ENCODE assay signal across 23 mouse cellular contexts in genomic region chr4:58932541-58932940, GRCm38 (mm10). TPM values are rescaled to one million over a fixed set of nuclear protein-coding genes. Genes with fewer than 3 reads are reported as not detected.
DNase-seq lines count a peak whose midpoint lies in the region; ATAC-seq and TF ChIP-seq lines count a peak whose summit lies in the region.
"Had no signal": no experiment of that assay in that cellular context is flagged by ENCODE, and none has a peak within 500 bp of the region (broad histone marks: within the 10 kb centered on the region; RNA-seq: fewer than 3 reads in every experiment).

No protein-coding gene starts in this region.

- ATAC-seq in activated CD4-positive, CD25-positive, alpha-beta regulatory T cell, adult 4 months: no peak
- ATAC-seq: CD4-positive, CD25-positive, alpha-beta regulatory T cell, adult 4 months; Patski had no signal

- 74% methylated on average over 6 of the region's 6 CpGs for WGBS in liver, adult 2 months

- no peak for TF ChIP-seq CTCF in liver, adult 2 months (IDR thresholded peaks at IDR 0.05; ENCODE audit: low read depth, low read length)
- TF ChIP-seq CTCF in testis, adult 2 months (IDR thresholded peaks at IDR 0.05; ENCODE audit: control insufficient read depth, insufficient read depth, insufficient replicate concordance, low read depth, low read length): no peak

- peaks cover 4% of the 10 kb centered on the region for H3K4me1 ChIP-seq in liver, adult 2 months (ENCODE audit: control insufficient read depth, insufficient read depth, low read length)
- H3K4me1 ChIP-seq in testis, adult 2 months (ENCODE audit: control insufficient read depth, insufficient read depth, low read length): peaks cover 6% of the 10 kb centered on the region

- H3K27ac ChIP-seq in liver, adult 2 months (replicated peaks; ENCODE audit: insufficient read depth, low read depth, low read length): no peak overlapping the region
- H3K27ac ChIP-seq in testis, adult 2 months (ENCODE audit: control insufficient read depth, insufficient read depth, low read depth, low read length): 0 out of 2 replicates have a peak overlapping the region, but pooled peaks have one; percentile 24

- H3K79me2 ChIP-seq in liver, adult 2 months (ENCODE audit: control insufficient read depth, insufficient read depth, low read length): no peaks in the 10 kb centered on the region

- H3K4me3 ChIP-seq in liver, adult 2 months (ENCODE audit: insufficient read depth, low read depth, low read length): no peak overlapping the region
- no peak overlapping the region for H3K4me3 ChIP-seq in testis, adult 2 months (ENCODE audit: control insufficient read depth, low read depth, low read length)

- no peak overlapping the region for H3K9ac ChIP-seq in liver, adult 2 months (ENCODE audit: low read depth, low read length)

- TF ChIP-seq POLR2A in liver, adult 2 months (IDR thresholded peaks at IDR 0.05; ENCODE audit: extremely low read depth, insufficient read depth, low read length): no peak
- no peak for TF ChIP-seq POLR2A in testis, adult 2 months (IDR thresholded peaks at IDR 0.05; ENCODE audit: control insufficient read depth, low read depth, low read length)

- peak; percentile 85 for DNase-seq in heart, adult 11 months
- no peak for DNase-seq in heart, adult 8-10 months (ENCODE audit: low spot score)
- peak; percentile 60 for DNase-seq in liver, adult 2 months (ENCODE audit: extremely low read depth, low read depth, low spot score)
- no peak for DNase-seq in liver
- no peak for DNase-seq in testis, postnatal 10 days (ENCODE audit: low spot score)
- peak; percentile 76 for DNase-seq in testis, postnatal 14 days (ENCODE audit: low spot score)
- DNase-seq: adrenal gland, adult 2 months; adrenal gland, adult 8-10 months; adrenal gland, postnatal 10 days; adrenal gland, postnatal 14 days; adrenal gland, postnatal 25 days; adrenal gland, postnatal 36 days; B cell, adult 2 months; cerebellum, adult 11 months; cerebellum, adult 11-12 months; cerebellum, adult 18-20 months had no signal

- no peaks in the 10 kb centered on the region for H3K27me3 ChIP-seq in liver, adult 2 months (ENCODE audit: control insufficient read depth, insufficient read depth, low read length)
- H3K27me3 ChIP-seq in testis, adult 2 months (ENCODE audit: control insufficient read depth, insufficient read depth, low read length): no peaks in the 10 kb centered on the region
- H3K27me3 ChIP-seq: CH12.LX, Patski had no signal

- H3K36me3 ChIP-seq in liver, adult 2 months (ENCODE audit: control insufficient read depth, insufficient read depth, low read length): no peaks in the 10 kb centered on the region
- no peaks in the 10 kb centered on the region for H3K36me3 ChIP-seq in testis, adult 2 months (ENCODE audit: control insufficient read depth, insufficient read depth, low read length)
- H3K36me3 ChIP-seq: G1E had no signal

RNA-seq across cellular contexts. Expression of gene Zkscan16, which starts 10.9 kb away (rescaled TPM):
- total RNA-seq in heart, adult 8-10 months (2022): under 1 TPM; 0.11 to 0.25 (median 0.19) TPM
- not detected in 2 replicates for total RNA-seq in liver, adult 2 months (2014; rRNA removed)
- polyA plus RNA-seq in liver, adult 2 months (2012; rRNA removed): not detected in 2 replicates
- 0.48 and 0.49 TPM in 2 replicates for polyA plus RNA-seq in testis, adult 2 months (2012; rRNA removed)
- polyA plus RNA-seq in activated CD4-positive, CD25-positive, alpha-beta regulatory T cell, adult 4 months (2017; shearing (Covaris generic)): not detected
- total RNA-seq: CH12.LX, MEL had no signal
- polyA plus RNA-seq: adrenal gland, adult 2 months; CD4-positive, CD25-positive, alpha-beta regulatory T cell, adult 4 months; G1E had no signal

RNA-seq across cellular contexts. Expression of gene Ecpas, which starts 20.0 kb away (rescaled TPM):
- total RNA-seq in heart, adult 8-10 months (2022): 100 to 1,000 TPM; 184 to 228 (median 192) TPM
- total RNA-seq in liver, adult 2 months (2014; rRNA removed): 53.3 and 56.9 TPM in 2 replicates
- polyA plus RNA-seq in liver, adult 2 months (2012; rRNA removed): 10.8 and 12.2 TPM in 2 replicates
- polyA plus RNA-seq in testis, adult 2 months (2012; rRNA removed): 8.8 and 10.2 TPM in 2 replicates
- 10 to 100 TPM; 24.3 to 25.1 TPM for polyA plus RNA-seq in activated CD4-positive, CD25-positive, alpha-beta regulatory T cell, adult 4 months (2017; shearing (Covaris generic))

RNA-seq across cellular contexts. Expression of gene Ptgr1, which starts 54.4 kb away (rescaled TPM):
- total RNA-seq in heart, adult 8-10 months (2022): 1 to 10 TPM; 2.3 to 3.3 (median 3.1) TPM
- total RNA-seq in liver, adult 2 months (2014; rRNA removed): 3.2 and 4.1 TPM in 2 replicates
- 0.76 and 1.4 TPM in 2 replicates for polyA plus RNA-seq in liver, adult 2 months (2012; rRNA removed)
- polyA plus RNA-seq in testis, adult 2 months (2012; rRNA removed): 8.5 and 12.0 TPM in 2 replicates
- under 1 TPM; 0.62 to 0.80 TPM for polyA plus RNA-seq in activated CD4-positive, CD25-positive, alpha-beta regulatory T cell, adult 4 months (2017; shearing (Covaris generic))

Comparison
In these comparisons a context has a peak if more than half of its experiments do, and no peak if none do; other contexts are left out.
1. DNase-seq: peak in heart, adult 11 months (single experiment), liver, adult 2 months (single experiment) and testis, postnatal 14 days (single experiment); none in heart, adult 8-10 months (single experiment), liver (single experiment) and testis, postnatal 10 days (single experiment).